Mouse (Mus musculus) cerebellum, adult 11-12 months (tissue): Measurements from ENCODE around the gene Vwa3a.

ENCODE experiments used
- DNase-seq: peaks from one replicate; pipeline ENCODE4 v3.0.0; 2022

Vwa3a gene

GRCm38 (mm10) chr7:120838436-120839160 is 99.5 kb downstream of the Vwa3a start:
- DNase-seq: no peak

GRCm38 (mm10) chr7:120839786-120840185 is 100.7 kb downstream of the Vwa3a start:
- DNase-seq: no peak

GRCm38 (mm10) chr7:120842345-120843036 is 103.4 kb downstream of the Vwa3a start, which contains the start of gene Eef2k:
Eef2k (plus strand) TSS chr7:120842831.
- DNase-seq: peak; percentile 88

- DNase-seq: peak; percentile 90
Observed at GRCm38 (mm10) chr7:120843037-120843621, 104.0 kb downstream of the Vwa3a start.

GRCm38 (mm10) chr7:120843852-120844435 is 104.8 kb downstream of the Vwa3a start:
- DNase-seq: no peak

- no peak for DNase-seq
Observed at GRCm38 (mm10) chr7:120844689-120845088, 105.6 kb downstream of the Vwa3a start.

GRCm38 (mm10) chr7:120848831-120849512 is 109.9 kb downstream of the Vwa3a start:
- DNase-seq: peak; percentile 49

- DNase-seq: no peak
Observed at GRCm38 (mm10) chr7:120850165-120850564, 111.0 kb downstream of the Vwa3a start.
